Mouse (Mus musculus): ENCODE data around the gene Gm17631. TPM values are rescaled to one million over a fixed set of nuclear protein-coding genes. Genes with fewer than 3 reads are reported as not detected.

The Gm17631 gene
- polyA plus RNA-seq (2017; shearing (Covaris generic)), result not detected

GRCm38 (mm10) chr6:129862349-129862748 is at the start of gene Gm17631:
TSS of gene Gm17631 (plus strand) at chr6:129862649.

GRCm38 (mm10) chr6:129876549-129876948 is 14.1 kb downstream of the Gm17631 start, which contains the start of gene Klra17:
TSS of gene Klra17 (minus strand) at chr6:129876672.

Other genes starting within 250 kb of the Gm17631 start
- gene Klrk1, start 238.8 kb upstream of the Gm17631 start, polyA plus RNA-seq (2017; shearing (Covaris generic)), result 219 TPM
- not detected for gene Klrc3, start 219.3 kb upstream of the Gm17631 start, polyA plus RNA-seq (2017; shearing (Covaris generic))
- 16.1 TPM for gene Klrc2, start 202.0 kb upstream of the Gm17631 start, polyA plus RNA-seq (2017; shearing (Covaris generic))
- gene Klrc1, start 183.7 kb upstream of the Gm17631 start, polyA plus RNA-seq (2017; shearing (Covaris generic)), result 391 TPM
- not detected for gene Klri1, start 145.5 kb upstream of the Gm17631 start, polyA plus RNA-seq (2017; shearing (Covaris generic))
- 1.3 TPM for gene Klri2, start 122.2 kb upstream of the Gm17631 start, polyA plus RNA-seq (2017; shearing (Covaris generic))
- gene Gm156, start 78.4 kb upstream of the Gm17631 start, polyA plus RNA-seq (2017; shearing (Covaris generic)), result not detected
- not detected for gene Klra17, start 14.0 kb downstream of the Gm17631 start, polyA plus RNA-seq (2017; shearing (Covaris generic))
- not detected for gene Klra5, start 55.0 kb downstream of the Gm17631 start, polyA plus RNA-seq (2017; shearing (Covaris generic))
- not detected for gene Klra6, start 164.3 kb downstream of the Gm17631 start, polyA plus RNA-seq (2017; shearing (Covaris generic))
- not detected for gene Klra4, start 204.6 kb downstream of the Gm17631 start, polyA plus RNA-seq (2017; shearing (Covaris generic))

Data from effector memory CD4-positive, alpha-beta T cell, adult 7 months (primary cell).